Mouse (Mus musculus) lung, postnatal 0 days (tissue): ENCODE measurements at regions not wholly inside any gene's neighbourhood (a gene's known extent, or its start where the extent isn't known, plus 50 kb on each side); places are given as distances from the start of the nearest gene placed in this dataset.

Source experiments
- ATAC-seq: fragments of 200-750 bp; cut with Nextera tagmentation; 2 replicates; pipeline ENCODE4 v1.8.0; 2017; ENCODE audit warnings: moderate library complexity
- DNase-seq: peaks from one replicate; pipeline ENCODE4 v3.0.0-alpha.2; 2016; ENCODE audit warnings: low spot score
- H3K27ac ChIP-seq: fragments of 300-500 bp; sonication (generic); 2 replicates; pipeline ENCODE4 v1.5.1; 2014; ENCODE audit warnings: antibody characterized with exemption, mild to moderate bottlenecking, low read length, mixed read lengths
- H3K27me3 ChIP-seq: fragments of 300-500 bp; sonication (generic); replicated peaks from 2 replicates; pipeline ENCODE4 v1.6.1; 2014; ENCODE audit warnings: low read length, mixed read lengths; ENCODE audit not compliant: insufficient read depth
- H3K36me3 ChIP-seq: fragments of 300-500 bp; sonication (generic); 2 replicates; pipeline ENCODE4 v1.6.1; 2014; ENCODE audit warnings: low read length, mixed read lengths; ENCODE audit not compliant: insufficient read depth
- H3K4me1 ChIP-seq: fragments of 300-500 bp; sonication (generic); 2 replicates; pipeline ENCODE4 v1.6.1; 2014; ENCODE audit warnings: antibody characterized with exemption, low read depth, low read length, mixed read lengths; ENCODE audit not compliant: insufficient read depth
- H3K4me2 ChIP-seq: fragments of 300-500 bp; sonication (generic); replicated peaks from 2 replicates; pipeline ENCODE4 v1.6.1; 2014; ENCODE audit warnings: low read depth, mild to moderate bottlenecking, low read length, moderate library complexity, mixed read lengths
- H3K4me3 ChIP-seq: fragments of 300-500 bp; sonication (generic); 2 replicates; pipeline ENCODE4 v1.5.1; 2014; ENCODE audit warnings: low read depth, low read length
- H3K9ac ChIP-seq: fragments of 300-500 bp; sonication (generic); replicated peaks from 2 replicates; pipeline ENCODE4 v1.6.1; 2014; ENCODE audit warnings: low read depth, mild to moderate bottlenecking
- H3K9me3 ChIP-seq: fragments of 300-500 bp; sonication (generic); 2 replicates; pipeline ENCODE4 v1.6.1; 2016; ENCODE audit warnings: low read length, mixed read lengths
- CTCF ChIP-seq: IDR thresholded peaks from 2 replicates; pipeline ENCODE4 v1.5.1; 2016; ENCODE audit warnings: antibody characterized with exemption, mild to moderate bottlenecking
- EP300 ChIP-seq: IDR thresholded peaks from 2 replicates; pipeline ENCODE4 v1.6.1; 2016; ENCODE audit warnings: antibody characterized with exemption, mild to moderate bottlenecking, control low read depth
- WGBS: fragments of 180-500 bp; shearing (Covaris S2); extraction: QIAGEN DNeasy Blood & Tissue Kit; methylation state at CpG from one replicate; pipeline ENCODE4 v1.1.7; 2014; 5-methylcytosine and 5-hydroxymethylcytosine counted together

- DNase-seq (peak; percentile 75), ATAC-seq (peak; percentile 65)
- no peak for TF ChIP-seq EP300
- peak; percentile 99 for TF ChIP-seq CTCF
- H3K27me3 ChIP-seq, result no peaks in the 10 kb centered on the region
- WGBS, result 1% methylated on average over 7 of the region's 7 CpGs
- no peaks in the 10 kb centered on the region for H3K4me1 ChIP-seq
- no peak overlapping the region for H3K9ac ChIP-seq
- H3K4me3 ChIP-seq, result no peak overlapping the region
- no peak overlapping the region for H3K4me2 ChIP-seq
- H3K36me3 ChIP-seq, result no peaks in the 10 kb centered on the region
- H3K9me3 ChIP-seq, result no peaks in the 10 kb centered on the region
- no peak overlapping the region for H3K27ac ChIP-seq
Observed at GRCm38 (mm10) chr4:55240450-55240849, 109.4 kb upstream of the Rad23b start.

- no peak overlapping the region for H3K27ac ChIP-seq
- H3K9ac ChIP-seq, result no peak overlapping the region
- TF ChIP-seq CTCF (no peak), EP300 (no peak)
- H3K4me2 ChIP-seq, result no peak overlapping the region
- H3K36me3 ChIP-seq, result no peaks in the 10 kb centered on the region
- H3K4me1 ChIP-seq, result no peaks in the 10 kb centered on the region
- 72% methylated on average over 4 of the region's 4 CpGs for WGBS
- H3K4me3 ChIP-seq, result no peak overlapping the region
- ATAC-seq (no peak), DNase-seq (no peak)
- H3K9me3 ChIP-seq, result no peaks in the 10 kb centered on the region
- H3K27me3 ChIP-seq, result no peaks in the 10 kb centered on the region
Observed at GRCm38 (mm10) chr4:55242331-55242730, 107.5 kb upstream of the Rad23b start.

- Histone ChIP-seq H3K27ac (no peak overlapping the region), H3K4me3 (no peak overlapping the region), H3K27me3 (no peaks in the 10 kb centered on the region), H3K36me3 (no peaks in the 10 kb centered on the region), H3K9me3 (no peaks in the 10 kb centered on the region), H3K4me2 (no peak overlapping the region), H3K9ac (no peak overlapping the region), H3K4me1 (no peaks in the 10 kb centered on the region)
- TF ChIP-seq CTCF (no peak), EP300 (no peak)
- DNase-seq (no peak), ATAC-seq (no peak)
- WGBS, result 60% methylated on average over 13 of the region's 14 CpGs
Observed at GRCm38 (mm10) chr4:55243091-55244058, 106.5 kb upstream of the Rad23b start.

GRCm38 (mm10) chr4:55245789-55246188 is 104.1 kb upstream of the Rad23b start:
- 76% methylated on average over 10 of the region's 10 CpGs for WGBS
- no peaks in the 10 kb centered on the region for H3K9me3 ChIP-seq
- no peak overlapping the region for H3K27ac ChIP-seq
- TF ChIP-seq EP300, result no peak
- TF ChIP-seq CTCF, result no peak
- ATAC-seq (no peak), DNase-seq (no peak)
- no peak overlapping the region for H3K9ac ChIP-seq
- no peaks in the 10 kb centered on the region for H3K27me3 ChIP-seq
- H3K4me2 ChIP-seq, result no peak overlapping the region
- H3K4me1 ChIP-seq, result no peaks in the 10 kb centered on the region
- no peaks in the 10 kb centered on the region for H3K36me3 ChIP-seq
- no peak overlapping the region for H3K4me3 ChIP-seq

DNA sequence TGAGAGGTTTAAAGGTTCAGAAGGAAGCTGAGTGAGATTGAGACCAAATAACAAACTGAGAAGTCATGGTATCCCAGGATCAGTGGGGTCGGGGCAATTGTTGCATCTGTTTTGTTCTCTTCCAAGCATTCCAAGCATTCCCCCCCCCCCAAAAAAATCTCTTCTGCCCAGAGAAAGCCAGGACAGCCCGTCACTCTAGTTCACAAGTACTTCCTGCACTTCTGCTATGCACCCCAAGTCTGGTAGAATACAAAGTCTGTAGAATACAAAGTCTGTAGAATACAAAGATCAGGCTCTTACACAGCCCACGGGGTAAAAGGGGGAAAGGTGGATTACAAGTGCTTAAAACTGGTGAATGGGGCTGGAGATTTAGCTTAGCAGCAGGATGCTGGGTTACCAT is 99.5 kb upstream of the Rad23b start:
- no peak overlapping the region for H3K4me2 ChIP-seq
- no peaks in the 10 kb centered on the region for H3K4me1 ChIP-seq
- no peak overlapping the region for H3K4me3 ChIP-seq
- WGBS, result 25% methylated on average over 3 of the region's 3 CpGs
- H3K36me3 ChIP-seq, result no peaks in the 10 kb centered on the region
- ATAC-seq, result no peak
- no peaks in the 10 kb centered on the region for H3K9me3 ChIP-seq
- no peak overlapping the region for H3K27ac ChIP-seq
- no peak for DNase-seq
- no peak for TF ChIP-seq CTCF
- no peak for TF ChIP-seq EP300
- no peak overlapping the region for H3K9ac ChIP-seq
- H3K27me3 ChIP-seq, result no peaks in the 10 kb centered on the region

- WGBS, result 83% methylated on average over 5 of the region's 5 CpGs
Observed at GRCm38 (mm10) chr4:55251546-55251945, 98.3 kb upstream of the Rad23b start.

More at GRCm38 (mm10) chr4:55251546-55251945, 98.3 kb upstream of the Rad23b start:
- no peak overlapping the region for H3K9ac ChIP-seq
- H3K4me1 ChIP-seq, result no peaks in the 10 kb centered on the region
- H3K27ac ChIP-seq, result no peak overlapping the region
- TF ChIP-seq CTCF (no peak), EP300 (no peak)
- H3K27me3 ChIP-seq, result no peaks in the 10 kb centered on the region
- no peak for ATAC-seq
- H3K4me3 ChIP-seq, result no peak overlapping the region
- no peak overlapping the region for H3K4me2 ChIP-seq
- DNase-seq, result no peak
- no peaks in the 10 kb centered on the region for H3K9me3 ChIP-seq
- no peaks in the 10 kb centered on the region for H3K36me3 ChIP-seq
